Mouse (Mus musculus): Measurements from ENCODE around the gene Rbfox1.

GRCm38 (mm10) chr16:7275501-7275900 is 1390.3 kb downstream of the Rbfox1 start:
- TF ChIP-seq GATA1 (IDR thresholded peaks at IDR 0.05; ENCODE audit: borderline replicate concordance, low read length) (no peak), FLI1 (IDR thresholded peaks at IDR 0.05; ENCODE audit: low read length) (no peak)

Data from megakaryocyte, embryonic 14.5 days (primary cell).